Mouse (Mus musculus): ENCODE measurements around the gene Itsn1.

- no peak for TF ChIP-seq EP300 (IDR thresholded peaks at IDR 0.05; ENCODE audit: low read depth)
- TF ChIP-seq CTCF (IDR thresholded peaks at IDR 0.05; ENCODE audit: low read depth): no peak
These were observed 50.5 kb downstream of the Itsn1 start for GRCm38 (mm10) chr16:91779576-91779975.

All from heart, postnatal 0 days (tissue).